Mouse (Mus musculus): Measurements from ENCODE around the gene Wdr59.
A peak's percentile ranks its signal among the peaks of the same experiment; 100 is the strongest.

Gene Wdr59

GRCm38 (mm10) chr8:111521713-111522429, at the start of gene Wdr59:
Wdr59 (minus strand) TSS chr8:111522092.
- peak; percentile 92 for DNase-seq (ENCODE audit: low spot score)

GRCm38 (mm10) chr8:111571661-111572060, 49.8 kb upstream of the Wdr59 start:
- DNase-seq (ENCODE audit: low spot score) = no peak

- DNase-seq (ENCODE audit: low spot score) = no peak
These were observed 48.5 kb upstream of the Wdr59 start for GRCm38 (mm10) chr8:111570432-111570831.

DNA sequence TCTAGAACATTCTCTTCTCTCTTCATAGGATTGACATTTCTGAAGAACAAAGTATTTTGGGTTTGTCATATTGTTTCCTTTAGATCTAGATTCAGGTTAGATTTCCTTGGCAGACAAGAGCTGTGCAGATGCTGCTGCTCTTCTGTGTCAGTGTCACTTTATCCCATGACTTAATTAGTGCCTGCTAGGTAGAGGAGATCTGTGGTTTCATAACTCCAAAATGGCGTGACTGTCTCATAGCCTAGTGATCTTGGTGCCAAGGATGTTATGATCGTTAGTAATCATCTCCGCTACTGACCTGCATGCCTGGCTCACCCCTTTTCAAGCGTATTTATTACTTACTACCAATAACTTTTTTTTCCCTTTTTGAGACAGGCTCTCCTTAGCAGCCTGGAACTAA, 48.0 kb upstream of the Wdr59 start:
- no peak for DNase-seq (ENCODE audit: low spot score)

GRCm38 (mm10) chr8:111568029-111568428, 46.1 kb upstream of the Wdr59 start:
- no peak for DNase-seq (ENCODE audit: low spot score)

GRCm38 (mm10) chr8:111567571-111567970, 45.7 kb upstream of the Wdr59 start:
- DNase-seq (ENCODE audit: low spot score) = no peak

GRCm38 (mm10) chr8:111566326-111566725, 44.4 kb upstream of the Wdr59 start:
- no peak for DNase-seq (ENCODE audit: low spot score)

- DNase-seq (ENCODE audit: low spot score) = no peak
These were observed 43.9 kb upstream of the Wdr59 start for GRCm38 (mm10) chr8:111565784-111566191.

DNA sequence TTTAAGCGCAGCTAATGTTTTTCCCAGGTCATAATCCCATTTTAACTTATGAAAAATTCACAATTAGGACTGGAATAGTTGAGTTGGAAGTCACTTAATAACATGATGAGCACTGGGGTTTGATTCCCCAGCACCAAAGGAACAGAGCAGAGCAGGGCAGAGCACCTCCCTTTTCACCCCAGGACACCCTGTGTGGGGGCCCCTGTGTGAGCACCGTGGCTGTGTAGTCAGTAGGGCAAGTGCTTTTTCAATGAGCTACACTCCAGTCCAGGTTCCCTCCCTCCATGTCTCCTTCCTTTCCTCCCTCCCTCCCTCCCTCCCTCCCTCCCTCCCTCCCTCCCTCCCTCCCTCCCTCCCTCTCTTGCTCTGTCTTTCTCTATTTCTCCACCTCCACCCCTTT, 42.2 kb upstream of the Wdr59 start:
- DNase-seq (ENCODE audit: low spot score) = no peak

DNA sequence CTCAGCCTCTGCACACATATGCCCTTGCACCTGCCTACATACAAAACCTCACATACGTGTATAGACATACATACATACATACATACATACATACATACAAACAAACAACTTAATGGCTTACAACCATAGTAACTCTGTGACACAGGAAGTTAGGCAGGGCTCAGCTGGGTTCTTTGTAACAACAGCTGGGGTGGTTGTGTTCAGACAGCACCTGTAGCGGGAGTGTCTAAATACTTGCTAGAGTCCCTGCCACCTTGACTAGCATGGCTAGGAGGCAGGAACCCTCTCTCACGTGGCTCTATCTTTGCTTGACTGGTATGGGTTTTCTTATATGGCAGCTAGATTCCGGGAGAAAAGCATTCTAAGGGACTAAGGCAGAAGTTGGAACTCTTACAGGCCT, 41.8 kb upstream of the Wdr59 start:
- DNase-seq (ENCODE audit: low spot score) = no peak

DNA sequence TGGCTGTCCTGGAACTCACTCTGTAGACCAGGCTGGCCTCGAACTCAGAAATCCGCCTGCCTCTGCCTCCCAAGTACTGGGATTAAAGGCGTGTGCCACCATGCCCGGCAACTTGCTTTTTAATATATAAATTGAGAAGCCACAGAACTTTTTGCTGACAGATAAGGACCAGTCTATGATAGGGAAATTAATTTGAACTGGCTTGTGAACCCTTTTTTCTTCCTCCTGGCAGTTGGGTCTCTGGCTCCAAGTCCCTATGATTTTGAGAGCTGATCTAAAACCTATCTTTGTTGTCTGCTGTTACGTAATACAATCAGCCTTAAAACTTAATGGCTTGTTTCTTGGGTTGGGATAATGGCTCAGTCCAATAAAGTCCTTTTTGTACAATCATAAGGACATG, 41.2 kb upstream of the Wdr59 start:
- no peak for DNase-seq (ENCODE audit: low spot score)

GRCm38 (mm10) chr8:111562274-111562803, 40.4 kb upstream of the Wdr59 start:
- no peak for DNase-seq (ENCODE audit: low spot score)

DNA sequence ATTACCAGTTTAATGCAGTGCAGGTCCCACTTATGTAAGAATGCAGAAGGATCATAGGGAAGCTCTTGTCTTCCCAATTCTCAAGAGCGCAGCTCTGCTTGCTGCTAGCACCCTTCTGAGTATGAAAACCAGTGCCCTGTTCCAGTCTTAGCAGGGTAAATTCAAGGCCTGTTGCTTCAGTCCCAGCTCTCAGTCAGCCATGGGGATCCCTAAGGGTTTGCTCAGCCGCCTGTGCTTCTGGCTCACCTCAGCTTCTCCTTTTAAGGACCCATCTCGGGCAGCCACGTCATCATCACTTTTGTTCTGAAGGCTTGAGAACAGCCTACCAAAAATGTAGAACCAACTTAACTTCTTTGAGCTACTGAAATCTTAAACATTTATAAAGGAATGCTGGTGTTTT, 39.9 kb upstream of the Wdr59 start:
- no peak for DNase-seq (ENCODE audit: low spot score)

GRCm38 (mm10) chr8:111551511-111552130, 29.7 kb upstream of the Wdr59 start:
- no peak for DNase-seq (ENCODE audit: low spot score)

DNA sequence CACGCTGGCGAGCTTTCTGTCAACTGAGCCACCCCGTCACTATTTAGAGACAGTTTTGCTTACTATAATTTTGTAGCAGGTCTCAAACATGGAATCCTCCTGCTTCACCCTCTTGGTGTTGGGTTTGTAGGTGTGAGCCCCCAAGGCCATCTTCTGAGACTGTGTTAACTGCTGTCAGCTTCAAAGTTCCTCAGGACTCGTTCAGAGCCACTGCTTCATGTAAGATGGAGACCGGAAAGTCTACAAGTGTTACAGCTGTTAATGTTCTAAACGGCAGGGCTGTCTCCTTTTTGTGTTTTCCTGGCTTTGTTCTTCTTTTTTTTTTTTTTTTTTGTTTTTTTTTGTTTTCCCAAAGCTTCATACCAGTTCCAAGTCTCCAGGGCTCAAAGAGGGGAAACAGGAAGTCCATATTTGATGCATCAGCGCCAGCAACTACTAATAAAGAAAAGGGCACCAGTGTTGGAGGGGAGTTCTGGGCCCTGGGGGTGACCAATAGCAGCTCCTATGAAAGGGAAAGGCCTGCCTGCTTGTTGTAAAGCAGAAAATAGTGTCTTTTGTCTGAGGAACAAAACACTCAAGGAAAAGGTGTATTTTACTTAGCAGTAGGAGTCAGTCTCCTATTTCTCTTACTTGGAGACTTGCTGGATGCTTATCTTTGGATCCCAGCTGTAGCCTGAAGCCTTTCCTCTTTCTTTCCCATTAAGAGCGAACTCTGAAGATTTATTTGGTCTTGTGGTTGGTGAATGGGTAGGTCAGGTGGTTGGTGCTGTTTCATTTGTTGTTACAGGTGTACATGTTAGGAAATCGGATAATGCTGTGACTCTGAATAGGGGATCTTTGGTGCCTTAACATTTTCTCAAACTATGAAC, 28.3 kb upstream of the Wdr59 start:
- no peak for DNase-seq (ENCODE audit: low spot score)

- DNase-seq (ENCODE audit: low spot score) = no peak
These were observed 26.3 kb upstream of the Wdr59 start for GRCm38 (mm10) chr8:111548201-111548600.

GRCm38 (mm10) chr8:111547144-111547543, 25.3 kb upstream of the Wdr59 start:
- DNase-seq (ENCODE audit: low spot score) = no peak

GRCm38 (mm10) chr8:111545406-111546156, 23.7 kb upstream of the Wdr59 start:
- no peak for DNase-seq (ENCODE audit: low spot score)

GRCm38 (mm10) chr8:111543712-111544380, 22.0 kb upstream of the Wdr59 start:
- no peak for DNase-seq (ENCODE audit: low spot score)

DNA sequence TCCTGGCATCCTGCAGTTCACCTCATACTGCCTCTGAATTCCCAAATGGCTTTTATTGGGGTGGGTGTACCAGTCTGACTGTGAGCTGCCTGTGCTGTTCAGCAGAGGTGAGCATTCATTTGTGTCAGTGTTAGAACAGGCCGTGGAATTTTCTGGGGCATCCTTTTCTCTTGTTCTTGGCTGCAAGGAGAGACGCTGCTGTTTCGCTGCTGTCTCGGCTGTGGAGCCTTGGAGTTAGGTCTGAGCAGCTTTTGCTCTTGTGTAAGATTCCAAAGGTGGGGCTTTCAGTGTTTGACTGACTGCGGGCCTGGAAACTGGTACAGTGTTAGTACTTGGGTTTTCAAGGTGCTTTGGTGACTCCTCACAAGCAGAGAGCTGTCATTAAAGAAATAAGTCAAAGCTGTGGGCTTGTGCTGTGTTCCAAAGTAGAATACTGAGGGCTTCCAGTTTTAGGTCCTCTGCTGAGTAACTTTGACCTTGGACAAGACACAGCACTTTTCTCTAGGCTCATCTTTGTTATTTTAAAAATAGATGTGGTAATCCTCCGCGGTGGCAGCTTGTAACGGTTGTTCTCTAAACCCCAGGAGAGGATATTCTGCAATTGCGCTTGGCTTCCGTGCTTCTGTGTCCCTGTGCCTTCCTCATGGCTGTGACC, 17.7 kb upstream of the Wdr59 start:
- no peak for DNase-seq (ENCODE audit: low spot score)

- DNase-seq (ENCODE audit: low spot score) = no peak
These were observed 16.3 kb upstream of the Wdr59 start for GRCm38 (mm10) chr8:111538194-111538593.
